In the genomic region with DNA sequence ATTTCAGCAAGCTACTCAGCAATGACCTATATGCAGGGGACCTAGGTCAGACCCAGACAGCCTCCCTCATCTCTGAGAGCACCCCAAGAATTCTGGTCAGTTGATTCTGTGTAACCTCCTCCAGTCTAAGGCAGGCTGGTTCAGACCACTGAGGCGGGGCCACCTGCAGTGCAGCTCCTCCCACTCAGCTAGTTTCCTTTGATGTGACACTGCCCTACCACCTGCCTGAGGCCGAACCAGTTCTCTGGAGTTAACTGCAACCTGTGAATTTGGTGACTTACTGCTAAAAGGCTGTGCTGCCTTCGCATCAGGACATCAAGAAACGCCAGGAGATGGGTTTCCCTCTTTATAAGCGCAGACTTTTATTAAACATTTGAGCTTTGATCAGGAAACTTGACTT, we compare ENCODE assay signal across 27 mouse cellular contexts.
A peak's percentile ranks its signal among the peaks of the same experiment; 100 is the strongest.
DNase-seq lines count a peak whose midpoint lies in the region; ATAC-seq and TF ChIP-seq lines count a peak whose summit lies in the region.
"Had no signal": no experiment of that assay in that cellular context is flagged by ENCODE, and none has a peak within 500 bp of the region (broad histone marks: within the 10 kb centered on the region; RNA-seq: fewer than 3 reads in every experiment).

No protein-coding gene starts in this region.

- 67% methylated on average over 5 of the region's 5 CpGs for WGBS in forebrain, embryonic 11.5 days
- WGBS in forebrain, embryonic 15.5 days = 77% methylated on average over 5 of the region's 5 CpGs

- no peak for TF ChIP-seq CTCF in ES-Bruce4 (IDR thresholded peaks at IDR 0.05; ENCODE audit: low read depth, low read length)

- DNase-seq in forebrain, embryonic 11.5 days (ENCODE audit: low spot score) = no peak
- peak; percentile 69 for DNase-seq in R1 (ENCODE audit: low read depth, low spot score)
- no peak for DNase-seq in left cerebral cortex, postnatal 36 days (ENCODE audit: low spot score in 2 of 2)
- DNase-seq: adrenal gland, adult 2 months; adrenal gland, postnatal 14 days; B cell, adult 2 months; cerebellum, adult 11 months; cerebellum, adult 2 months; cerebellum, adult 9-11 months; cerebellum, postnatal 25 days; gastrocnemius, postnatal 25 days; heart, adult 18-20 months; heart, postnatal 10 days; heart, postnatal 36 days; kidney, adult 11 months had no signal

- no peak overlapping the region for H3K9ac ChIP-seq in forebrain, embryonic 11.5 days (ENCODE audit: low read length)
- H3K9ac ChIP-seq in forebrain, embryonic 15.5 days (replicated peaks) = no peak overlapping the region
- H3K9ac ChIP-seq in ES-Bruce4 (ENCODE audit: low read depth, poor library complexity, severe bottlenecking) = no peak overlapping the region
- H3K9ac ChIP-seq: heart, embryonic 12.5 days; heart, embryonic 15.5 days; hindbrain, embryonic 13.5 days; intestine, embryonic 15.5 days had no signal

- ATAC-seq in forebrain, embryonic 11.5 days (replicated peaks; ENCODE audit: low FRiP score) = 0 out of 2 replicates have a peak, but pooled peaks have one; percentile 12
- no peak for ATAC-seq in forebrain, embryonic 15.5 days (replicated peaks)
- ATAC-seq in activated CD4-positive, CD25-positive, alpha-beta regulatory T cell, adult 4 months = no peak
- ATAC-seq: forebrain, embryonic 14.5 days; hindbrain, embryonic 16.5 days; intestine, embryonic 15.5 days had no signal

- no peaks in the 10 kb centered on the region for H3K27me3 ChIP-seq in forebrain, embryonic 11.5 days (ENCODE audit: control insufficient read depth, insufficient read depth, low read length)
- no peaks in the 10 kb centered on the region for H3K27me3 ChIP-seq in forebrain, embryonic 15.5 days
- no peaks in the 10 kb centered on the region for H3K27me3 ChIP-seq in ES-Bruce4 (ENCODE audit: control insufficient read depth, insufficient read depth, low read length, poor library complexity, severe bottlenecking)
- H3K27me3 ChIP-seq: CH12.LX; heart, embryonic 12.5 days; heart, embryonic 15.5 days; hindbrain, embryonic 13.5 days; intestine, embryonic 15.5 days had no signal

- TF ChIP-seq POLR2A in ES-Bruce4 (IDR thresholded peaks at IDR 0.05; ENCODE audit: insufficient read depth, low read length) = no peak

- no peaks in the 10 kb centered on the region for H3K4me1 ChIP-seq in forebrain, embryonic 11.5 days (replicated peaks; ENCODE audit: control insufficient read depth, insufficient read depth, low read length)
- H3K4me1 ChIP-seq in forebrain, embryonic 15.5 days = no peaks in the 10 kb centered on the region
- H3K4me1 ChIP-seq in ES-Bruce4 (ENCODE audit: control insufficient read depth, insufficient read depth, low read length) = no peaks in the 10 kb centered on the region
- H3K4me1 ChIP-seq: forebrain, embryonic 10.5 days; heart, embryonic 12.5 days; heart, embryonic 15.5 days; hindbrain, embryonic 10.5 days; hindbrain, embryonic 13.5 days; intestine, embryonic 15.5 days had no signal

- no peak overlapping the region for H3K4me3 ChIP-seq in forebrain, embryonic 11.5 days (ENCODE audit: low read depth, low read length)
- H3K4me3 ChIP-seq in forebrain, embryonic 15.5 days = no peak overlapping the region
- H3K4me3 ChIP-seq in ES-Bruce4 (ENCODE audit: low read depth, low read length) = no peak overlapping the region
- H3K4me3 ChIP-seq: forebrain, embryonic 10.5 days; heart, embryonic 12.5 days; heart, embryonic 15.5 days; hindbrain, embryonic 10.5 days; hindbrain, embryonic 13.5 days; intestine, embryonic 15.5 days had no signal

- no peaks in the 10 kb centered on the region for H3K9me3 ChIP-seq in forebrain, embryonic 11.5 days (ENCODE audit: control insufficient read depth, low read length)
- peaks cover 5% of the 10 kb centered on the region for H3K9me3 ChIP-seq in forebrain, embryonic 15.5 days
- no peaks in the 10 kb centered on the region for H3K9me3 ChIP-seq in ES-Bruce4 (replicated peaks; ENCODE audit: control insufficient read depth, insufficient read depth, low read length, poor library complexity, severe bottlenecking)
- H3K9me3 ChIP-seq: intestine, embryonic 15.5 days had no signal

- H3K4me2 ChIP-seq in forebrain, embryonic 11.5 days (ENCODE audit: low read depth, low read length, severe bottlenecking) = no peak overlapping the region
- H3K4me2 ChIP-seq in forebrain, embryonic 15.5 days (replicated peaks) = no peak overlapping the region
- H3K4me2 ChIP-seq: heart, embryonic 12.5 days; heart, embryonic 15.5 days; hindbrain, embryonic 13.5 days; intestine, embryonic 15.5 days had no signal

- no peak overlapping the region for H3K27ac ChIP-seq in forebrain, embryonic 11.5 days (ENCODE audit: low read depth, low read length)
- H3K27ac ChIP-seq in forebrain, embryonic 15.5 days (replicated peaks) = no peak overlapping the region
- 0 out of 2 replicates have a peak overlapping the region, but pooled peaks have one; percentile 25 for H3K27ac ChIP-seq in ES-Bruce4 (ENCODE audit: insufficient read depth, low read length)
- H3K27ac ChIP-seq: forebrain, embryonic 10.5 days; heart, embryonic 15.5 days; hindbrain, embryonic 10.5 days; hindbrain, embryonic 13.5 days; intestine, embryonic 15.5 days had no signal

- no peaks in the 10 kb centered on the region for H3K36me3 ChIP-seq in forebrain, embryonic 11.5 days (ENCODE audit: control insufficient read depth, insufficient read depth, low read length)
- H3K36me3 ChIP-seq in forebrain, embryonic 15.5 days = no peaks in the 10 kb centered on the region
- H3K36me3 ChIP-seq in ES-Bruce4 (ENCODE audit: control insufficient read depth, insufficient read depth, low read length, poor library complexity, severe bottlenecking) = no peaks in the 10 kb centered on the region
- H3K36me3 ChIP-seq: forebrain, embryonic 10.5 days; heart, embryonic 12.5 days; heart, embryonic 15.5 days; hindbrain, embryonic 10.5 days; hindbrain, embryonic 13.5 days; intestine, embryonic 15.5 days had no signal

- TF ChIP-seq EP300 in ES-Bruce4 (IDR thresholded peaks at IDR 0.05; ENCODE audit: insufficient read depth, low read depth, low read length) = 0 out of 2 replicates have a peak, but pooled peaks have one; percentile 77

- intact Hi-C loops in left cerebral cortex, postnatal 36 days (cut with DNase I) = no loop called here
